Mouse (Mus musculus) ES-E14 (cell line): ENCODE results near the gene Sirt3.

Experiments
- CHD2 ChIP-seq: IDR thresholded peaks from 2 replicates; pipeline ENCODE4 v1.6.1; 2014; ENCODE audit warnings: mild to moderate bottlenecking, low read depth, low read length, inconsistent platforms
- HCFC1 ChIP-seq: IDR thresholded peaks from 2 replicates; pipeline ENCODE4 v1.6.1; 2012; ENCODE audit warnings: low read length, inconsistent platforms, borderline replicate concordance; ENCODE audit not compliant: insufficient read depth
- ZC3H11A ChIP-seq: IDR thresholded peaks from 2 replicates; pipeline ENCODE4 v1.6.1; 2012; ENCODE audit warnings: low read depth, mild to moderate bottlenecking, inconsistent platforms, low read length, borderline replicate concordance
- ZNF384 ChIP-seq: IDR thresholded peaks from 2 replicates; pipeline ENCODE4 v1.6.1; 2012; ENCODE audit warnings: low read depth, low read length, inconsistent platforms

DNA sequence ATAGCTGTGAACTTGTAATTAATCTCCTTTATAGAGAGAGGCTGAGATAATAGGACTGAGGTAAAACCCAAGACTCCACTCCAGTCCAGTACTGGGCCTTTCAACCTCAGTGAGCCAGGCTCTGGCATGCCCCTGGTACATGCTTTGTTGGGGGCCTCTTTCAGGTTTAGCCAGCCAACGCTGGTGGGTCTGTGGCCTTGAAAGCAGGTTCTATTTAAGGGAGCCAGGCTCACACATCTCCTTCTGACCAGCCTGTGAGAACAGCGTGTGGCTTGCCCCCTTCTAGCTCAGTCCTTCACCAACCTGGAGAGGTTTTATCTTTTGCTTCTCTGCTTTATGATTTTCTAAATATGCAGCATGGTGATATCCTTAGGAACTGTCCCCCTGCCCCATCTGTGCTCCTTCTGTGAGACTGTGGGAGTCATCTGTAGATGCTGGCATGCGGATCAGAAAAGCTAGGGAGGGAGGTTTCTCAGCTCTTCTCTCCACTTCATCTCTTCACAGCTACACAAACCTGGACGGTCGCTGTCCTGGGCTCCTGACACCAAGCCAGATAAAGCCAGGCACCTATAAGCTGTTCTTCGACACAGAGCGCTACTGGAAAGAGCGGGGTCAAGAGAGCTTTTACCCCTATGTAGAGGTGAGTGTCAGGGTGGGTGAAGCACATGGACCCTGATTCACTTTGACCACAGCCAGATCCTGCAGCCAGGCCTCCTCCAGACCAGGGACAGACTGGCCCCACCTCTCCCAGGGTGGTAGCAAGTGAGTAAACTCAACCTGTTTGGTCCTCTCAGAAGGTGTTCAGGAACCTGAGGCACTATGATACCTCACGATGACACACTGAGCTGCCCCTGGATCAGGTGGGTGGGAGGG, 45.6 kb downstream of the Sirt3 start:
- no peak for TF ChIP-seq CHD2
- TF ChIP-seq ZC3H11A: no peak
- TF ChIP-seq HCFC1: no peak
- TF ChIP-seq ZNF384: no peak
